In the genomic region with DNA sequence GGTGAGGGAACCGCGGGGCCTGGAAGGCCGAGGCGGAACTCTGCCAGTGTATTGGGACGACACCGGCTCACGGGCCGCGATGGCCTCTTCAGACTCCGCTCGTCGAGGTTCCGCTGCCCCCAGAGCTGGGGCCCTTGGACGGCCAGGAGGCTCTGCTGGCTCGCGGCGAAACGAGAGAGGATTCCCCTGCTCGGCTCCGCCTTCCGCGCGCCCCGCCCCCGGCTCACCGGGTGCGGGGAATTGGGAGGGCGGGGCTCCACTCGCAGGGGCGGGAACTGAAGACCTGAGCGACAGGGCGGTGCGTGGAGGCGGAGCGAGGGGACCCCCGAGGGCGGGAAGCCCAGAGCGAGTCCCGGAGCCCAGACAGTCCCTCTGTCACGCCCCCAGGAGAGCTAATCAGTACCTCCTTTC, we compare ENCODE assay signal across 8 mouse cellular contexts. TPM values are rescaled to one million over a fixed set of nuclear protein-coding genes. Genes with fewer than 3 reads are reported as not detected.
DNase-seq lines count a peak whose midpoint lies in the region; ATAC-seq and TF ChIP-seq lines count a peak whose summit lies in the region.

TSS of gene Tmem158 (minus strand) at position 154 of the 411 bp plus-strand sequence.

- no peaks in the 10 kb centered on the region for H3K36me3 ChIP-seq in ES-E14 (ENCODE audit: control insufficient read depth, insufficient read depth, low read length, poor library complexity, severe bottlenecking)
- H3K36me3 ChIP-seq in forebrain, embryonic 16.5 days (ENCODE audit: control insufficient read depth, insufficient read depth): no peaks in the 10 kb centered on the region
- H3K36me3 ChIP-seq in lung, embryonic 14.5 days (ENCODE audit: insufficient read depth): no peaks in the 10 kb centered on the region

- TF ChIP-seq CTCF in lung, embryonic 14.5 days (IDR thresholded peaks at IDR 0.05; ENCODE audit: low read depth): no peak

- no peak within 1 kb of the TSS for H3K27ac ChIP-seq in ES-E14 (ENCODE audit: insufficient read depth, low read depth, low read length, poor library complexity, severe bottlenecking)
- peak within 1 kb of the TSS; percentile 72 for H3K27ac ChIP-seq in forebrain, embryonic 16.5 days (ENCODE audit: low read length)
- H3K27ac ChIP-seq in lung, embryonic 14.5 days (ENCODE audit: low read depth): peak within 1 kb of the TSS; percentile 70

- under 1% methylated on average over 40 of the region's 40 CpGs for WGBS in forebrain, embryonic 16.5 days
- WGBS in lung, embryonic 14.5 days: 0% methylated on average over 40 of the region's 40 CpGs

- in situ Hi-C loops in ES-E14 (cut with MboI; ENCODE audit: low sequenced_read_pairs in 2 of 2, unreplicated experiment in 2 of 2): no loop called here

- H3K9ac ChIP-seq in ES-E14 (ENCODE audit: insufficient read depth, low read depth, low read length, poor library complexity, severe bottlenecking): peak within 1 kb of the TSS; percentile 79
- H3K9ac ChIP-seq in forebrain, embryonic 16.5 days (replicated peaks; ENCODE audit: low read depth, low read length): peak within 1 kb of the TSS; percentile 77
- H3K9ac ChIP-seq in lung, embryonic 14.5 days: peak within 1 kb of the TSS; percentile 74

- H3K4me3 ChIP-seq in ES-E14 (ENCODE audit: insufficient read depth in 1 of 2, low read depth in 1 of 2, low read length in 2 of 2, poor library complexity in 1 of 2, severe bottlenecking in 1 of 2): peak within 1 kb of the TSS; percentile 75 to 94
- H3K4me3 ChIP-seq in forebrain, embryonic 16.5 days (replicated peaks; ENCODE audit: low read length): peak within 1 kb of the TSS; percentile 77
- H3K4me3 ChIP-seq in lung, embryonic 14.5 days (ENCODE audit: low read depth, low read length): peak within 1 kb of the TSS; percentile 75

- H3K9me3 ChIP-seq in ES-E14 (ENCODE audit: control insufficient read depth, insufficient read depth, low read depth, low read length): no peaks in the 10 kb centered on the region
- H3K9me3 ChIP-seq in forebrain, embryonic 16.5 days (ENCODE audit: control insufficient read depth, low read length): no peaks in the 10 kb centered on the region
- no peaks in the 10 kb centered on the region for H3K9me3 ChIP-seq in lung, embryonic 14.5 days (ENCODE audit: low read depth, low read length)

- peak; percentile 76 for DNase-seq in ES-E14 (ENCODE audit: low read depth, low spot score)
- peak; percentile 69 for DNase-seq in cerebellum, adult 11-12 months
- peak; percentile 85 for DNase-seq in heart, postnatal 4 days
- DNase-seq in layer of hippocampus, adult 8-10 months (ENCODE audit: low spot score in 2 of 2): peak; percentile 45 to 63
- peak; percentile 96 for DNase-seq in lung, embryonic 14.5 days
- DNase-seq in ovary, adult 18-20 months (ENCODE audit: low spot score): peak; percentile 80
- peak; percentile 93 for DNase-seq in thymus, postnatal 14 days

- no peaks in the 10 kb centered on the region for H3K4me1 ChIP-seq in ES-E14 (ENCODE audit: control insufficient read depth in 2 of 2, insufficient read depth in 2 of 2, low read length in 2 of 2, poor library complexity in 1 of 2)
- H3K4me1 ChIP-seq in forebrain, embryonic 16.5 days (replicated peaks; ENCODE audit: control insufficient read depth, insufficient read depth, low read length): peaks cover 7% of the 10 kb centered on the region
- H3K4me1 ChIP-seq in lung, embryonic 14.5 days (ENCODE audit: insufficient read depth): no peaks in the 10 kb centered on the region

- H3K27me3 ChIP-seq in forebrain, embryonic 16.5 days (replicated peaks; ENCODE audit: control insufficient read depth, insufficient read depth, low read length): peaks cover 5% of the 10 kb centered on the region
- H3K27me3 ChIP-seq in lung, embryonic 14.5 days (ENCODE audit: insufficient read depth, low read length): 0 out of 2 replicates have a peak, but pooled peaks cover 4% of the 10 kb centered on the region

- peak; percentile 93 for ATAC-seq in forebrain, embryonic 16.5 days
- ATAC-seq in lung, embryonic 14.5 days (ENCODE audit: insufficient read depth): peak; percentile 93

- H3K4me2 ChIP-seq in forebrain, embryonic 16.5 days (ENCODE audit: low read length): peak within 1 kb of the TSS; percentile 84
- peak within 1 kb of the TSS; percentile 95 for H3K4me2 ChIP-seq in lung, embryonic 14.5 days

TF ChIP-seq in ES-E14, 5 proteins besides CTCF, POLR2A, EP300 and RAD21:
- no peak for TF ChIP-seq HCFC1 (IDR thresholded peaks at IDR 0.05; ENCODE audit: borderline replicate concordance, insufficient read depth, low read length)
- TF ChIP-seq ZNF384 (IDR thresholded peaks at IDR 0.05; ENCODE audit: low read depth, low read length): no peak
- no peak for TF ChIP-seq CHD2 (IDR thresholded peaks at IDR 0.05; ENCODE audit: low read depth, low read length)
- TF ChIP-seq MAFK (IDR thresholded peaks at IDR 0.05; ENCODE audit: insufficient read depth, low read depth, low read length): no peak
- TF ChIP-seq ZC3H11A (IDR thresholded peaks at IDR 0.05; ENCODE audit: borderline replicate concordance, low read depth, low read length): no peak
TF ChIP-seq in ES-E14: peak in this region for 0.

RNA-seq across cellular contexts. Expression of gene Tmem158, which starts in this region (rescaled TPM):
- total RNA-seq in ES-E14 (2012; rRNA removed): 4.8 and 9.5 TPM in 2 replicates
- polyA plus RNA-seq in forebrain, embryonic 16.5 days (2015; fragmentation: Nextera tagmentation; extraction: Ambion mirVana): 29.0 TPM in 2 replicates
- 10 to 100 TPM; 24.7 to 25.4 TPM for total RNA-seq in heart, postnatal 4 days (2021)
- total RNA-seq in layer of hippocampus, adult 8-10 months (2022): 10 to 100 TPM; 27.9 to 32.5 (median 31.2) TPM
- polyA plus RNA-seq in lung, embryonic 14.5 days (2014; fragmentation: Nextera tagmentation; extraction: Ambion mirVana): 20.3 and 21.8 TPM in 2 replicates
